ENCODE assay signal across 13 mouse cellular contexts in genomic region chr10:106815447-106815846, GRCm38 (mm10).
"Had no signal": no experiment of that assay in that cellular context is flagged by ENCODE, and none has a peak within 500 bp of the region (broad histone marks: within the 10 kb centered on the region; RNA-seq: fewer than 3 reads in every experiment).

No protein-coding gene starts in this region.

- H3K27me3 ChIP-seq: limb, embryonic 12.5 days; midbrain, embryonic 15.5 days; neural tube, embryonic 13.5 days had no signal

- DNase-seq: kidney, adult 18-20 months; kidney, postnatal 10 days; kidney, postnatal 4 days; liver; lung, adult 18-20 months; retina, postnatal 1 day; right cerebral cortex, postnatal 25 days; thymus, adult 18-20 months; thymus, postnatal 25 days had no signal

- H3K9me3 ChIP-seq: limb, embryonic 12.5 days; midbrain, embryonic 15.5 days; neural tube, embryonic 13.5 days had no signal

- H3K9ac ChIP-seq: limb, embryonic 12.5 days; liver, embryonic 14.5 days; midbrain, embryonic 15.5 days; neural tube, embryonic 13.5 days had no signal

- H3K27ac ChIP-seq: limb, embryonic 12.5 days; liver, embryonic 14.5 days; midbrain, embryonic 15.5 days; neural tube, embryonic 13.5 days had no signal

- H3K4me3 ChIP-seq: limb, embryonic 12.5 days; midbrain, embryonic 15.5 days; neural tube, embryonic 13.5 days had no signal

- H3K4me2 ChIP-seq: limb, embryonic 12.5 days; midbrain, embryonic 15.5 days; neural tube, embryonic 13.5 days had no signal

- ATAC-seq: midbrain, embryonic 15.5 days had no signal

- H3K4me1 ChIP-seq: limb, embryonic 12.5 days; midbrain, embryonic 15.5 days; neural tube, embryonic 13.5 days had no signal

- H3K36me3 ChIP-seq: limb, embryonic 12.5 days; midbrain, embryonic 15.5 days; neural tube, embryonic 13.5 days had no signal
